Mouse (Mus musculus) embryonic facial prominence, embryonic 11.5 days (tissue): ENCODE measurements at regions not wholly inside any gene's neighbourhood (a gene's known extent, or its start where the extent isn't known, plus 50 kb on each side); places are given as distances from the start of the nearest gene placed in this dataset.

Experiments used
- ATAC-seq: fragments of 200-750 bp; cut with Nextera tagmentation; replicated peaks from 2 replicates; pipeline ENCODE4 v1.8.0; 2017; ENCODE audit warnings: low read depth; ENCODE audit not compliant: insufficient number of reproducible peaks, low FRiP score, low TSS enrichment
- DNase-seq: peaks from one replicate; pipeline ENCODE4 v3.0.0-alpha.2; 2015; ENCODE audit warnings: low spot score
- H3K27ac ChIP-seq: fragments of 300-500 bp; sonication (generic); replicated peaks from 2 replicates; pipeline ENCODE4 v1.5.1; 2014; ENCODE audit warnings: mild to moderate bottlenecking, low read depth, low read length, control low read depth
- H3K27me3 ChIP-seq: fragments of 300-500 bp; sonication (generic); 2 replicates; pipeline ENCODE4 v1.6.1; 2014; ENCODE audit warnings: mild to moderate bottlenecking, low read length, moderate library complexity, mixed read lengths; ENCODE audit not compliant: control insufficient read depth, insufficient read depth
- H3K36me3 ChIP-seq: fragments of 300-500 bp; sonication (generic); replicated peaks from 2 replicates; pipeline ENCODE4 v1.6.1; 2014; ENCODE audit warnings: low read depth, mild to moderate bottlenecking, low read length, moderate library complexity, mixed read lengths; ENCODE audit not compliant: control insufficient read depth, insufficient read depth
- H3K4me1 ChIP-seq: fragments of 300-500 bp; sonication (generic); 2 replicates; pipeline ENCODE4 v1.6.1; 2014; ENCODE audit warnings: low read length, mixed read lengths; ENCODE audit not compliant: control insufficient read depth, insufficient read depth
- H3K4me2 ChIP-seq: fragments of 300-500 bp; sonication (generic); 2 replicates; pipeline ENCODE4 v1.6.1; 2014; ENCODE audit warnings: low read depth, mild to moderate bottlenecking, control low read depth, low read length, moderate library complexity
- H3K4me3 ChIP-seq: fragments of 300-500 bp; sonication (generic); 2 replicates; pipeline ENCODE4 v1.5.1; 2014; ENCODE audit warnings: low read depth, low read length, control low read depth
- H3K9ac ChIP-seq: fragments of 300-500 bp; sonication (generic); replicated peaks from 2 replicates; pipeline ENCODE4 v1.6.1; 2014; ENCODE audit warnings: mild to moderate bottlenecking, control low read depth, low read length
- H3K9me3 ChIP-seq: fragments of 300-500 bp; sonication (generic); replicated peaks from 2 replicates; pipeline ENCODE4 v1.6.1; 2016; ENCODE audit warnings: mild to moderate bottlenecking, low read length, inconsistent platforms, mixed read lengths; ENCODE audit not compliant: control insufficient read depth
- WGBS: fragments of 180-500 bp; shearing (Covaris S2); extraction: QIAGEN DNeasy Blood & Tissue Kit; methylation state at CpG from one replicate; pipeline ENCODE4 v1.1.7; 2014; 5-methylcytosine and 5-hydroxymethylcytosine counted together

DNA sequence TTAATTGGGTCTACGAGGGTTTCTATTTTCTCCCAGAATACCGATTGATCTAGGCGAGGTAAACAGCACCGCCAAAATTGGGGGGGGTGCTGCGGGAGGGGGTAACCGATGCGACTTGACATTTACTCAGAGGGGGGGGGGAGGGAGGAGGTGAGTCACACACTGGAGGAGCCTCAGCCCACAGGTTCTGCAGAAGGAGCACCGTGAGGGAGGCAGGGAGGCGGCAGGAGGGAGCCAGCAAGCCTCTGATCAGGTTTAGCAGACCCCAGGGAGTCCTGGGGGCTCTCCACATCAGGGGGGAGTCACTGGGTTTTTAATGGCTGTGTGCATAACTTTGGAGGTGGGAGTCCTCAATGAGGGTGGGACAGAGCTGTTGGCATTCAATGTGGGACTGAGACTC is 51.3 kb upstream of the Ier5l start:
- no peak overlapping the region for H3K4me3 ChIP-seq
- no peak overlapping the region for H3K9ac ChIP-seq
- DNase-seq, result peak; percentile 53

DNA sequence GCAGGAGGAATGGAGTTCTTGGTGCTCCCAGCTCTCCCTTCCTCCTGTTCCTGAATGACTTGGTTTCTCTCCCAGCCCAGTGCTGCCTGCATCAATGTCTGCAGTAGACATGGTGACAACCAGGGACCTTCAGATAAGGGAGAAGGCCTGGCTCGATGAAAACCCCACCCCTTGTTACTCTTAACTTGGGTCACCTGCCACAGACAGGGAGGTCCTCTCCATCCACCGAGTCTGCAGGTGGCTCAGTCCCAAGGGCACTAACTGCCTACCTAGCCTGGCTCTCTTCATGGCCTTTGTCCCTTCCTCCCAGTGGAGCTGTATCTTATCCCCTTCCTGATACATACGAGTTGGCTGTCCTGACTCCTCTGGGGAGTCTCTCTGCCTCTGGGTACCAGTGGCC is 51.8 kb upstream of the Ier5l start:
- ATAC-seq (no peak), DNase-seq (no peak)
- WGBS, result 54% methylated on average over 3 of the region's 3 CpGs
- no peak overlapping the region for H3K27ac ChIP-seq
- H3K9me3 ChIP-seq, result no peaks in the 10 kb centered on the region
- H3K4me1 ChIP-seq, result no peaks in the 10 kb centered on the region
- no peak overlapping the region for H3K9ac ChIP-seq
- no peaks in the 10 kb centered on the region for H3K36me3 ChIP-seq
- H3K4me2 ChIP-seq, result no peak overlapping the region
- no peaks in the 10 kb centered on the region for H3K27me3 ChIP-seq
- no peak overlapping the region for H3K4me3 ChIP-seq

More for the DNA sequence above, 51.3 kb upstream of the Ier5l start:
- H3K9me3 ChIP-seq, result no peaks in the 10 kb centered on the region
- 21% methylated on average over 9 of the region's 9 CpGs for WGBS
- no peak overlapping the region for H3K4me2 ChIP-seq
- no peak overlapping the region for H3K27ac ChIP-seq
- H3K36me3 ChIP-seq, result no peaks in the 10 kb centered on the region
- no peaks in the 10 kb centered on the region for H3K4me1 ChIP-seq
- ATAC-seq, result no peak
- H3K27me3 ChIP-seq, result no peaks in the 10 kb centered on the region

GRCm38 (mm10) chr2:30527495-30527894 is 53.5 kb upstream of the Ier5l start:
- 34% methylated on average over 4 of the region's 4 CpGs for WGBS
- no peak overlapping the region for H3K27ac ChIP-seq
- H3K9ac ChIP-seq, result no peak overlapping the region
- H3K27me3 ChIP-seq, result no peaks in the 10 kb centered on the region
- no peak overlapping the region for H3K4me2 ChIP-seq
- H3K9me3 ChIP-seq, result no peaks in the 10 kb centered on the region
- H3K36me3 ChIP-seq, result no peaks in the 10 kb centered on the region
- H3K4me1 ChIP-seq, result no peaks in the 10 kb centered on the region
- ATAC-seq (no peak), DNase-seq (no peak)
- no peak overlapping the region for H3K4me3 ChIP-seq

GRCm38 (mm10) chr2:30532948-30533347 is 58.9 kb upstream of the Ier5l start:
- DNase-seq (no peak), ATAC-seq (no peak)
- H3K27me3 ChIP-seq, result no peaks in the 10 kb centered on the region
- no peaks in the 10 kb centered on the region for H3K4me1 ChIP-seq
- H3K9ac ChIP-seq, result no peak overlapping the region
- H3K27ac ChIP-seq, result no peak overlapping the region
- H3K36me3 ChIP-seq, result no peaks in the 10 kb centered on the region
- no peak overlapping the region for H3K4me2 ChIP-seq
- no peak overlapping the region for H3K4me3 ChIP-seq
- H3K9me3 ChIP-seq, result no peaks in the 10 kb centered on the region; the same call in 1 of the 2 replicates

- 91% methylated on average over 6 of the region's 6 CpGs for WGBS
Observed at GRCm38 (mm10) chr2:30533367-30533766, 59.3 kb upstream of the Ier5l start.

GRCm38 (mm10) chr2:30534485-30534884 is 60.4 kb upstream of the Cstad start:
- Histone ChIP-seq H3K4me2 (no peak overlapping the region), H3K9ac (peak overlapping the region; percentile 39), H3K4me3 (no peak overlapping the region), H3K27ac (no peak overlapping the region), H3K9me3 (no peaks in the 10 kb centered on the region; the same call in 1 of the 2 replicates), H3K36me3 (no peaks in the 10 kb centered on the region), H3K4me1 (no peaks in the 10 kb centered on the region), H3K27me3 (no peaks in the 10 kb centered on the region)
- no peak for ATAC-seq
- DNase-seq, result no peak
- WGBS, result 61% methylated on average over 10 of the region's 10 CpGs

More at GRCm38 (mm10) chr2:30533367-30533766, 59.3 kb upstream of the Ier5l start:
- DNase-seq (no peak), ATAC-seq (no peak)
- Histone ChIP-seq H3K27me3 (no peaks in the 10 kb centered on the region), H3K27ac (no peak overlapping the region), H3K36me3 (no peaks in the 10 kb centered on the region), H3K9me3 (no peaks in the 10 kb centered on the region; the same call in 1 of the 2 replicates), H3K4me2 (no peak overlapping the region), H3K4me3 (no peak overlapping the region), H3K4me1 (no peaks in the 10 kb centered on the region), H3K9ac (no peak overlapping the region)

GRCm38 (mm10) chr2:30539305-30539704 is 55.5 kb upstream of the Cstad start:
- no peaks in the 10 kb centered on the region for H3K36me3 ChIP-seq
- H3K4me3 ChIP-seq, result no peak overlapping the region
- no peaks in the 10 kb centered on the region for H3K27me3 ChIP-seq
- H3K4me2 ChIP-seq, result no peak overlapping the region
- no peaks in the 10 kb centered on the region for H3K4me1 ChIP-seq
- DNase-seq (no peak), ATAC-seq (no peak)
- WGBS, result 84% methylated on average over 1 of the region's 1 CpGs
- H3K9ac ChIP-seq, result no peak overlapping the region
- no peaks in the 10 kb centered on the region for H3K9me3 ChIP-seq
- H3K27ac ChIP-seq, result no peak overlapping the region

- no peak overlapping the region for H3K9ac ChIP-seq
- no peaks in the 10 kb centered on the region for H3K9me3 ChIP-seq
- peaks cover 3% of the 10 kb centered on the region; the same call in 1 of the 2 replicates for H3K4me1 ChIP-seq
- H3K36me3 ChIP-seq, result no peaks in the 10 kb centered on the region
- WGBS, result 49% methylated on average over 4 of the region's 4 CpGs
- no peaks in the 10 kb centered on the region for H3K27me3 ChIP-seq
- no peak for DNase-seq
- no peak overlapping the region for H3K4me3 ChIP-seq
- H3K27ac ChIP-seq, result no peak overlapping the region
- no peak overlapping the region for H3K4me2 ChIP-seq
- ATAC-seq, result no peak
Observed at GRCm38 (mm10) chr2:30541541-30541940, 53.3 kb upstream of the Cstad start.
